18 mouse cellular contexts compared by ENCODE assay signal in the genomic region with DNA sequence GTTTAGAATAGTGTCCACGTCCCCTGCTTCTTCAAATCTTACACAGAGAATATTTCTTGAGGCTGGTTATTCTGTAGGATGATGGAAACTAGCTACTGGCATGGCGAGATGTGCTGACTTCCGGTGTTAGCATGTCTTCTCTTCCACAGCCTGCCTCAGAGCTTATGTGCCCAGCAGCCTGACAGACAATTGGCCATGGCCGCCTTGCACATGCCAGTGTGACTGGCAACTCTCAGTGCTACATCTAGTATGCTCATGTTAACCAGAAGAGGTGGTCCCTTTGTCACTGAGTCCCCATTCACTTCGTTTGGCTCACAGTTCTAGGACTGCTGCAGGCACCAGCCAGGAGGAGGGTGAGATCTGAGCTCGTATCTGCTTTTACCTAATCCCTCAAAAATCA.
"Had no signal": no experiment of that assay in that cellular context is flagged by ENCODE, and none has a peak within 500 bp of the region (broad histone marks: within the 10 kb centered on the region; RNA-seq: fewer than 3 reads in every experiment).

No protein-coding gene starts in this region.

- H3K4me1 ChIP-seq: liver, embryonic 15.5 days had no signal

- H3K4me2 ChIP-seq: liver, embryonic 11.5 days; liver, embryonic 15.5 days; midbrain, embryonic 11.5 days; neural tube, embryonic 13.5 days had no signal

- H3K9ac ChIP-seq: liver, embryonic 15.5 days; neural tube, embryonic 13.5 days had no signal

- H3K9me3 ChIP-seq: liver, embryonic 15.5 days; neural tube, embryonic 13.5 days had no signal

- H3K36me3 ChIP-seq: liver, embryonic 15.5 days; neural tube, embryonic 13.5 days had no signal

- ATAC-seq: lung, postnatal 0 days; midbrain, embryonic 16.5 days had no signal

- H3K4me3 ChIP-seq: layer of hippocampus, adult 2 months; liver, embryonic 15.5 days; neural tube, embryonic 13.5 days had no signal

- H3K27ac ChIP-seq: layer of hippocampus, adult 2 months; liver, embryonic 15.5 days; neural tube, embryonic 13.5 days had no signal

- H3K27me3 ChIP-seq: liver, embryonic 15.5 days; neural tube, embryonic 13.5 days had no signal

- DNase-seq: kidney, adult 18-20 months; kidney, postnatal 10 days; kidney, postnatal 4 days; left cerebral cortex, postnatal 4 days; lung, adult 2 months; lung, postnatal 36 days; retina, postnatal 1 day; right cerebral cortex, postnatal 4 days; spleen, adult 18-20 months; thymus, adult 18-20 months; thymus, postnatal 14 days had no signal
